Mouse (Mus musculus): ENCODE measurements around the gene Evi5.

Gene Evi5

GRCm38 (mm10) chr5:107807496-107807895 lies 67.4 kb downstream of the Evi5 start:
- no peak for DNase-seq (ENCODE audit: low spot score in 2 of 2)

- no peak for DNase-seq (ENCODE audit: low spot score in 2 of 2)
Measured at GRCm38 (mm10) chr5:107802621-107803020, 72.3 kb downstream of the Evi5 start.

DNA sequence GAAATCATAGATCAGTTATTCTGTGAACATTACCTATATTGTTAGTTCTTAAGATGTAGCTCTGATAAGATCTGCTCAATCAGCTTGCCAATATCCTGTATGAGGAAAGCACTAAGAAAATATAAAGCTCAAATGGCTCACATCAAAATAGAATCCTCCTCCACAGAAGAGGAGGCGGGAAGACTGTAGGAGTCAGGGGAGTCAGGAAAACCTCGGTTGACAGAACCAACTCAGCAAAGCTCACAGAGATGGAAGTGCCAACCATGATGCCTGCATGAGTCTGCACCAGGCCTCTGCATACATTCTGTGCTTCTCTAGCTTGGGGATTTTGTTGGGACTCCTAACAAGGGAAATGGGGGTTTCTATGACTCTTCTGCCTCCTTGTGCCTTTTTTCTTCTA lies 73.7 kb downstream of the Evi5 start:
- DNase-seq (ENCODE audit: low spot score in 2 of 2) = no peak

GRCm38 (mm10) chr5:107798290-107798689 lies 76.6 kb downstream of the Evi5 start:
- no peak for DNase-seq (ENCODE audit: low spot score in 2 of 2)

- DNase-seq (ENCODE audit: low spot score in 2 of 2) = no peak
Measured at GRCm38 (mm10) chr5:107793927-107794326, 81.0 kb downstream of the Evi5 start.

GRCm38 (mm10) chr5:107793258-107793657 lies 81.6 kb downstream of the Evi5 start:
- no peak for DNase-seq (ENCODE audit: low spot score in 2 of 2)

GRCm38 (mm10) chr5:107792516-107792915 lies 82.4 kb downstream of the Evi5 start:
- DNase-seq (ENCODE audit: low spot score in 2 of 2) = no peak

- no peak for DNase-seq (ENCODE audit: low spot score in 2 of 2)
Measured at GRCm38 (mm10) chr5:107791966-107792365, 82.9 kb downstream of the Evi5 start.

- DNase-seq (ENCODE audit: low spot score in 2 of 2) = no peak
Measured at GRCm38 (mm10) chr5:107789492-107789891, 85.4 kb downstream of the Evi5 start.

DNA sequence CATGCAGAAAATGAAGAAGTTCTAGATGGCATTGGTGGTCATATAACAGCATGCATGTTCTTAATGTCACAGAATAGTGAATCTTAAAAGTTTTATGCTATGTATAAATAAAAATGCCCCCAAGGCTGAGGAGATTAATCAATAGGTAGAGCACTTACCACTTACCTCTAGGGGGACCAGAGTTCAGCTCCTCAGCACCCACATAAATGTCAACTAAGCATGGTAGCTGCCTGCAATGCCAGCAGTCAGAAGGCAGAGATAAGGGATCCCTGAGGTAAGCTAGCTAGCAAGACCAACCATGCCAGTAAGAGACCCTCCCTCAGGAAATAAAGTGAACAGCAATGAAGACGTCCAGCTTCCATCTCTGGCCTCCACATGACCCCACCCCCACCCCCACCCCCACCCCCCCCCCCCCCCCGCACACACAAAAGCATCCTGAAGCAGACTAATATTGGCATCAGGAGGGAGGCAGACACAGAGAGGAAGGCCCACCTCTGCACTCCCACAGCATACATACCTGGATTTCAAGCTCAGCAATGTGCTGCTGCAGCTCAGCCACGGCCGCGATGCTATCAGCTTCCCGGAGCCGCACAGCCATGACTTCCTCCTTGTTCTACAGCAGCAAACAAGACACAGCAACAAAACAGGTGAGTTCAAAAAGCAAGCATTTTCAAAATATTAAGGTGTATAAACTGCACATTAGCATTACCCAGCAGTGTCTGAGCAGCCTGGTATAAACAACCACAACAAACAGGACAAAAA lies 87.0 kb downstream of the Evi5 start:
- DNase-seq (ENCODE audit: low spot score in 2 of 2) = no peak

DNA sequence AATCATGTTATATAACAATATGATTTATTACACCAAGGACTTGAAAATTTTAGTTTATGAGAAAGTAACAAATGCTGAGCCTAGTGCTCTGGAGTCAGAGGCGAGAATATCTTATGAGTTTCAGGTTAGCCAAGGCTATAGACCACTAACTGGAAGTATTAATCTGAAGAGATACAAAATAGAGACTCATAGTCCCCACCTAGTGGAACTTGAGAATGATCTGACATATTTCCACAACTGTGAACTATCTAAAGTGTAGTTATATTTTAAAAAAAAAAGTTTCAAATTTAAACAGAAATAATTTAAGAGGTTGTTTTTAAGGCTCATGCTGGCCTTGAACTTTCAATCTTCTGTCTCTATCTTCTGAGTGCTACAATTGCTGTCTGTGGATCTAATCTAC lies 92.5 kb downstream of the Evi5 start:
- DNase-seq (ENCODE audit: low spot score in 2 of 2) = no peak

DNA sequence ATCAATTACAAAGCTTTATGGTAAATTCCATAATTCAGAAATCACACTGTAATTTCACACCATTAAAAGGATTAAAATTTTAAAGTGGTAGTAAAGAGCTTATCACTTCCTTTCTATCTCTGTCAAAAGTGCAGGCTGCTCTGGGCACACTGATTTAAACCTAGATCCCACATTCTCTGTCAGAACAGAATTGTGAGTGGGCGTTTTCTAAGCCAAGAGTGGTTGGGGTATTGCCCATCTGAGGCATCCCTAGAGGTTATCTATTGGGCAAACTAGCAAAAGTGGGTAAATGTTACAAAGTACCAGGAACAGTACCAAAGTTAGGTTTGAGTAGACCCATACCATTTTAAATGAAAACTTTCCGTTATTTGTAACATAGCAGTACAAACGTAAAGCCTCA lies 96.1 kb downstream of the Evi5 start:
- DNase-seq (ENCODE audit: low spot score in 2 of 2) = no peak

DNA sequence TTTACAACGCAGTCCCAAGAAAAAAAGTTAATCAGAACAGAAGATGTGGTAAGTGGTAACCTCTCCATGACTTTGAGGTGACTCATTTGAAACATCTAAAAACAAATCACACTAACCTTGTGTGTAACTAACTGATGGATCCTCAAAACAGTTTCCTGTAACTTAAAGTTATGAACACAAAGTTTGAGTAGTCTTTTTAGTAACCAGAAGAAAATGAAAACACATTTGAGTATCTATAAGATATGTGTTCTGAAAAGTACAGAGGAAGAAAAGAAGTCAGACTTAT lies 97.4 kb downstream of the Evi5 start:
- no peak for DNase-seq (ENCODE audit: low spot score in 2 of 2)

DNA sequence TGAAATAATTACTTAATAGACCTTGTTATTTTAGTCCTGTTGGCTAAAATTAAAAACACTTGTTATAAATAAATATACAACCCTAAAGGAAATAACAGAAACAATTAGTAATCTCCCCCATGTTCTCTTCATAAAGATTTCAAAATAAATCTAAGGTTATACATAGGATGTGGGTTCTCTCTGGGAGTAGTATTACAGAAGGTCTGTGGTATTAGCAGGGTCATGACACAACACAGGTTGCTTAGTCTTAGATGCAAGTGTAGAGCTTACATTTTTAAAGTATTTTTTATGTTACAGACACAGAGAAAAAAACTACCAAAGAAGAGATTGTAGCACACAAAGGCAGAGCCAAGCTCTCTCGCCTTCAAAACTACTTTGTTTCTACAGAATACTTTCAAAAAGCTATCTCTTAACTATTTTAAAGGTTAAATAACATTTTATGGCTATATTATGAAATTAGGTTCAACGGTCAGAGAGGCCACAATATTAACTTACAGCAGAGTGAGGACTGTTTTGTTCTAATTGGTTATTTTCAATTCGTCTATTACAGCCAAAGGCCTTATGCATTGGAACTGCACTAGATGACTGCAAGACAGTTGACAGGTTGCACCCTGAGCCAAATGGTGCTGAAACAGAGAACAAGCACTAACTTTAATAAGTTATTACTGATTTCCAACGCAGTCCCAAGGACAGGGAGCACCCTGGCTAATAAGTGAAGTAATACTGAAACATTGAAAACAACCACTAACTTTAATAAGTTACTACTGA lies 97.9 kb downstream of the Evi5 start:
- DNase-seq (ENCODE audit: low spot score in 2 of 2) = no peak

DNA sequence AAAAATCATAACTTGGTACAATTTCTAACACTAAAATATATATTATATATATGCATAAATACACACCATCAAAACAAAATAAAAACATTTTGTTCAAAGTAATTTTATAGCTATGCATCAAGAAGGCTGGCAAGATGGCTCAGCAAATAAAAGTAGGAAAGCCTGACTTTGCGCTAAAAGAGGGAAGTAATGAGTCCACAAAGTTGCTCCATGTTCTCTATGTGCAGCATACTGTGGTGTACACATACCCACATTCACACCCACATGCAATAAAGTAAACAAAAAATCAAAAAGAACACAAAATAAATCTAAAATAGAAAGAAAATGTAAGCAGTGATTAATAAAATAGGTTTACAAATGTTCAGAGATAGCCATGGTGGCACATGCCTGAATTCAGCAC lies 99.0 kb downstream of the Evi5 start:
- DNase-seq (ENCODE audit: low spot score in 2 of 2) = no peak

DNA sequence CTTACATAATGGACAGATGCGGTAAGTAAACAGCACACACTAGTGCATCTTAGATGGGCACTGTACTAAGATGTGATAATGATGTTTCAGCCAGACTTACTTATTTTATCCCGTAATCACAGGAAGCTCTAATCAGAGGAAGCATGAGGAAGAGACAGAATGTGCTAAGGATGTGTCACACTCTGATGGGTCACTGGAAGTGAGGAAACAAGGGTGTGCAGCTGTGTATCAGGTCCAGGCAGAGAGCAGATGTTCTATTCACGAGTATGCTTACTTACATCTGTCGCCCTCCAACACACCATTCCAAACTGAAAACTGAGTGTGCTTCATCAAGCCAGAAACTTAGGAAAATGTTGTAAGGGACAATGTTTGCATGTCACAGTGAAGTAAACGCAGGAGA lies 102.9 kb downstream of the Evi5 start:
- no peak for DNase-seq (ENCODE audit: low spot score in 2 of 2)

DNA sequence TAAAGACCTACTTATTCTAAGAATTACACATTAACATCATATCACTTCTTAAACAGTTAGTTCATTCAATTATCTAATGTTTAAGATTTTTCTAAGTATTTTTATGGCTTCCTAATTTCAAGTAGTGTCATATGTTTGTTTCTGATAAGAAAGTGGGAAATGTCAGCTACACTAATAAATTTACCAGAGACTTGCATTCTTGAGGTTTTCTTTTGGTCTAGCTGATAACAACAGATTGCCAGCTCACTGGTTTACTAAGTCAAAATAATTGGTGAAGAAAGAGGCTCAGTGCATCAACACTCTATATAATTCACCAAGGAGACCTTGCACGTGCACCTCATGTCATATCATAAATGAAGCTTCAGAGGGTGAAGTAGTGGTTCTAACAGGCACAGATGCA lies 106.7 kb downstream of the Evi5 start:
- no peak for DNase-seq (ENCODE audit: low spot score in 2 of 2)

DNA sequence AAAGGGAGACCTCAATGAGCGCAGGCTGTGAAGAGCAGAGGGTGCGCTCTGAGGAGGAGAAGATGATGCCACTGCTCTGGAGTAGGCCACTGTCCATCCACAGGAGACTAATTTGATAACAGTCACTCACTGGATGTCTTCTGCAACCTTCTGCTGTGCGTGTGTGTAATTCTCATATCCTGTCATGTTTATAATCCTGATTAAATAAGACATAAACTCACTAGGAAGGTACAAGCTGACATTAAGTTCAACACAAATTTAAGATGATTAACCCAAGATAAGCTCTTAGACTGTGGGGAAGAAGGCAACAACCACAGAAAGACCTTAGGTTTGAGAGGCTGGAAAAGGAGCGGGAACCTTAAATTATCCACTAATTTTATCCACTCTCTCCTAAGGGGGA lies 109.0 kb downstream of the Evi5 start:
- DNase-seq (ENCODE audit: low spot score in 2 of 2) = no peak

DNA sequence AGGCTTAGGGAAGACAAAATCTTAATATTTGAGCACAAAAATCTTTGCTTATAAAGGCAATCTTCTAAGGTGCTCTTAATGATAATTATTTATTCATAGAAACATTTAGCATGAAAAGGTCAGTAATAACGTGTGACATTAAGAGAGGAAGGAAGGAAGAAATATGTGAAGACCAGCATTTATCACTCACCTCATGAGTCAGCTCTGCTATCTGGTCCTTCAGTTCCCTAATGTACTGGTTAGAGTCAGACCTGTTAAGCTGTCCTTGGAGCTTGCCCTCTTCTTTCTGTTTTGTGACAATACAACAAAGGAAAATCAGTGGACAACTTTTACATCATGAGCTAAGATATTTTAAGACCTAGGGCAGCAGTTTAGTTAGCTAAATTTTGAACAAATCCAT lies 110.4 kb downstream of the Evi5 start:
- DNase-seq (ENCODE audit: low spot score in 2 of 2) = no peak

GRCm38 (mm10) chr5:107763674-107764073 lies 111.2 kb downstream of the Evi5 start:
- no peak for DNase-seq (ENCODE audit: low spot score in 2 of 2)

GRCm38 (mm10) chr5:107759121-107759520 lies 115.8 kb downstream of the Evi5 start:
- no peak for DNase-seq (ENCODE audit: low spot score in 2 of 2)

DNA sequence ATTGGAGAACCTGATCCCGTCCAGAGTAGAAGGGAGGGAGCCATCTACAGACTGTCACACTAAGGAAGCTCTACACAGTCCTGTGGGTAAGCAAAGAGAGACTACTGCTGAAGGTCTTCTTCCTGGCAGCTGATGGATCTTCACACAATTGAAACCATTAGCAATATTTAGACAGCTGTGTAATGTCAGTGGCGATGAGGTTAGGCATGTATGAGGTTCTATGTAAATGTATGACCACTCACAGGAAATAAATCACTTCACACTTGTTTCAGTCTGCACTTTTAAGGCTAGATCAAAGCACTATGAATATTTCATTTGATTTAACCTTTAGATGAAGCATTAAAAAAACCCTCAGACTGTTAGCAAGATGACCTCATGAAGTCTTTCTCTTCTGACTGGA lies 118.8 kb downstream of the Evi5 start:
- DNase-seq (ENCODE audit: low spot score in 2 of 2) = no peak

- no peak for DNase-seq (ENCODE audit: low spot score in 2 of 2)
Measured at GRCm38 (mm10) chr5:107754740-107755139, 120.2 kb downstream of the Evi5 start.

GRCm38 (mm10) chr5:107753656-107754055 lies 121.3 kb downstream of the Evi5 start:
- no peak for DNase-seq (ENCODE audit: low spot score in 2 of 2)

Measured in frontal cortex, postnatal 25 days (tissue).